Mouse (Mus musculus): ENCODE data around the gene Vwf. TPM values are rescaled to one million over a fixed set of nuclear protein-coding genes. Genes with fewer than 3 reads are reported as not detected.
A peak's percentile ranks its signal among the peaks of the same experiment; 100 is the strongest.

Gene Vwf
- total RNA-seq, 4 experiments from 2014 or later = 13.4 to 20.8 (median 15.4) TPM

GRCm38 (mm10) chr6:125617855-125618254, 71.3 kb downstream of the Vwf start:
- no peak for DNase-seq (ENCODE audit: low spot score in 2 of 2)

GRCm38 (mm10) chr6:125620764-125621163, 74.2 kb downstream of the Vwf start:
- no peak for DNase-seq (ENCODE audit: low spot score in 2 of 2)

- no peak for DNase-seq (ENCODE audit: low spot score in 2 of 2)
Observed at GRCm38 (mm10) chr6:125622434-125622833, 75.9 kb downstream of the Vwf start.

DNA sequence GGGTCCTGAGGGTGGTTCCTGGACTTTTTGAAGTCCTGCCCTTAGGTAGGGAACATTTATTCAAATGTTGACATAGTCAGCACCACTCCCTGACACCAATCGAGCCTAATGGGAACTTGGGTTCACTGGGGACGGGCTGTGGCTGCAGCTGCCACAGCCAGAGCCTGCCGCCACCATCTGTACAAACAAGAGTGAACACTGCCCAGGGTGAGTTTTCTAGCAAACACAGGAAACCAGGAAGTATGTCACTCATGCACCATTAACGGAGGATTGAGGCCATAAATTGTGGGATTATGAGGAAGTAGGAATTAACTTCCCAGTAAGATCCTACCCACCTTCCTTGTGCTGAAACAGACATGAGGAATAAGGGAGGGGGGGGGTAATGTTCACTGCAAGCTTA, 93.9 kb downstream of the Vwf start:
- DNase-seq (ENCODE audit: low spot score in 2 of 2) = no peak

GRCm38 (mm10) chr6:125641146-125641545, 94.6 kb downstream of the Vwf start:
- no peak for DNase-seq (ENCODE audit: low spot score in 2 of 2)

DNA sequence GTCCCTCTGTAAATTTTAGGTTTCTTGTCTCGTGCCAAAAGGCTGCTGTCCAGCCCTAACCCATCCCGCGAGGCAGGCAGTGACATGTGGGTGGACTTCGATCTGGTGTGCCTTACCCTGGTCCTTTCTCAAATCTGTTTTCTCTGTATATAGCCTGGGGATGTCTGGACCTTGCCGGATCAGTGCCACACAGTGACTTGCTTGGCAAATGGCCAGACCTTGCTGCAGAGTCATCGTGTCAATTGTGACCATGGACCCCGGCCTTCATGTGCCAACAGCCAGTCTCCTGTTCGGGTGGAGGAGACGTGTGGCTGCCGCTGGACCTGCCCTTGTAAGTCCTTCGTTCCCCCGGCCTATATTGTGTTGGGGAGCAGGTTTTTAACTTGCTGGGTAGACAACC, 102.4 kb downstream of the Vwf start:
- DNase-seq (ENCODE audit: low spot score in 2 of 2) = no peak

DNA sequence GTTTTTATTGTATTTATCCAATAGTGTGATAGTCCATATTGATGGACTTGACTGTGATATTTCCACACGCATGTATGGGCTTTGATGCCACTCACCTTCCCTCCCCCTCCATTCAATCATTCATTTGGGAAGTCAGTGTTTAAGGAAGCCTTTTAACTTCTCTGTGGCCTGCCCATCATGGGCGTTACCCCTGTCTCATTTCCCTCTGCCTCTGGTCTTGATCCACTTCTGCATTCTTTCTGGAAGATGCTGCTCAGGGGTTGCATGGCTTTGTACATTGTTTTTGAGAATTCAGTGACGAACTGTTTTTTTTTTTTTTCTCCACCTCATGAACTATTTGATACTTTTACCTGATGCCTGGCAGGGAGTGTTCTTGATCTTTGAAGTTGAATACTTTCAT, 104.8 kb downstream of the Vwf start:
- no peak for DNase-seq (ENCODE audit: low spot score in 2 of 2)

GRCm38 (mm10) chr6:125653416-125653815, 106.8 kb downstream of the Vwf start:
- no peak for DNase-seq (ENCODE audit: low spot score in 2 of 2)

DNA sequence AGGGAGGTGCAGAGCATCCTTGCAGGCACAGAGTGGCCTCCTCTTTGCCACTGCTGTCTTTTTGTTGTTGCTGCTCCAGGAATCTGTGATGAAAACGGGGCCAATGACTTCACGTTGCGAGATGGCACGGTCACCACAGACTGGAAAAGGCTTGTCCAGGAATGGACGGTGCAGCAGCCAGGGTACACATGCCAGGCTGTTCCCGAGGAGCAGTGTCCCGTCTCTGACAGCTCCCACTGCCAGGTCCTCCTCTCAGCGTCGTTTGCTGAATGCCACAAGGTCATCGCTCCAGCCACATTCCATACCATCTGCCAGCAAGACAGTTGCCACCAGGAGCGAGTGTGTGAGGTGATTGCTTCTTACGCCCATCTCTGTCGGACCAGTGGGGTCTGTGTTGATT, 110.3 kb downstream of the Vwf start:
- no peak for DNase-seq (ENCODE audit: low spot score in 2 of 2)

DNA sequence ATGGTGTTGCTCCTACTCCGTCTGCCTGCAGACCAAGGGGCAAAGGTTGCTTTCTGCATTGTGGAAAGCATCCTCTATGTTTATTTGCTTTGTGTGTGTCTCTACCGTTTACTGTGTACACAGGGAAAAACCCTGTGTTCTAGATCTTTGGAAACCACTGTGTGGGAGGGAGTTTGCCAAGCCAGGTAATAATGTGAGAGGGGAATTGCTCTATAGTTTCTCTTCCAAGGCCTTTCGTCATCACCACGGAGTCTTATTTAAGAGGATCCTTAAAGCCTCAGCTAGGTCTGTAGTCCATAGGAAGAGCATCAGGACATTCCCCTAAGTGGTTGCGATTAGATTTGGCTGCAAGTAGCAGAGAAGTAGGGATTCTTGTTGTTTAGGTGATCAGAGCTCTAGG, 111.4 kb downstream of the Vwf start:
- DNase-seq (ENCODE audit: low spot score in 2 of 2) = no peak

- DNase-seq (ENCODE audit: low spot score in 2 of 2) = peak; percentile 28 to 37
Observed at GRCm38 (mm10) chr6:125661106-125661877, 114.7 kb downstream of the Vwf start.

- DNase-seq (ENCODE audit: low spot score in 2 of 2) = no peak
Observed at GRCm38 (mm10) chr6:125663906-125664305, 117.3 kb downstream of the Vwf start.

- DNase-seq (ENCODE audit: low spot score in 2 of 2) = no peak
Observed at GRCm38 (mm10) chr6:125671835-125672234, 125.3 kb downstream of the Vwf start.

GRCm38 (mm10) chr6:125678492-125678891, 131.9 kb downstream of the Vwf start:
- no peak for DNase-seq (ENCODE audit: low spot score in 2 of 2)

- DNase-seq (ENCODE audit: low spot score in 2 of 2) = no peak
Observed at GRCm38 (mm10) chr6:125680613-125681012, 134.0 kb downstream of the Vwf start.

DNA sequence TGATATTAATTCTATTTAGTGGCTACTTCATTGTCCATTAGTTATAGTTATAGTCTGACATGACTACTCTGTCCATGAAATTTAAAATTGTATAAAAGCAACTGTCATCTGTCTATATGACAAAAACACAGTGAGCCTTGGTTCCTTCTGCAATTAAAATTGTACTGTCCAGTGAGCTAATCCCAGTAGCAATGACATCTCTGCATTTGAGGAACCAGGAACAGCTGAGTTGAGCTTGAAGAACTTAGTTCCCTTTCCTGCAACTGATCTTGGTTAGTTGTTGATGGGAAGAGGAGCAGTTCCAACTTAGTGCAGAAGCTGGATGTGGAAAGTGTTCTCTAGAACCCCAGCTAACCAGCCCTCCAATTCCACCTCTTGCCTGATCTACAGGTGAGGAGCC, 138.8 kb downstream of the Vwf start:
- no peak for DNase-seq (ENCODE audit: low spot score in 2 of 2)

DNA sequence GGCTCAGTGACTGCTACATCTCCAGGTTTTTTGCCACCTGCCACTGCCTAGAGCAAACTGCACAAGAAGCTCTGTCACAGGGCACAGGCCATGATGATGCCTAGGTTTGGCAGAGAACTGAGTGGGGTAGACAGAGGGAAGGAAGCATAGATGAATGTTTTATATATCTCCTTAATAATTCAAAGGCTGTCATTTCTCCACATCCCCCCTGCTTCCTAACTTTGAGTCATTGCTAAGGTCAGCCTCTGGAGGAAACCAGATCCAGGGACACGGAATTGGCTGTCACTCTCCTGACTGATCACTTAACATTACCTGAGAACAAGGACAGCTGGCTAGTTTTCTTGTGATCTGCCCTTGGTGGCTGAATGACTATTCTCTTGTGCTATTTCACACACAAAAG, 141.4 kb downstream of the Vwf start:
- no peak for DNase-seq (ENCODE audit: low spot score in 2 of 2)

DNA sequence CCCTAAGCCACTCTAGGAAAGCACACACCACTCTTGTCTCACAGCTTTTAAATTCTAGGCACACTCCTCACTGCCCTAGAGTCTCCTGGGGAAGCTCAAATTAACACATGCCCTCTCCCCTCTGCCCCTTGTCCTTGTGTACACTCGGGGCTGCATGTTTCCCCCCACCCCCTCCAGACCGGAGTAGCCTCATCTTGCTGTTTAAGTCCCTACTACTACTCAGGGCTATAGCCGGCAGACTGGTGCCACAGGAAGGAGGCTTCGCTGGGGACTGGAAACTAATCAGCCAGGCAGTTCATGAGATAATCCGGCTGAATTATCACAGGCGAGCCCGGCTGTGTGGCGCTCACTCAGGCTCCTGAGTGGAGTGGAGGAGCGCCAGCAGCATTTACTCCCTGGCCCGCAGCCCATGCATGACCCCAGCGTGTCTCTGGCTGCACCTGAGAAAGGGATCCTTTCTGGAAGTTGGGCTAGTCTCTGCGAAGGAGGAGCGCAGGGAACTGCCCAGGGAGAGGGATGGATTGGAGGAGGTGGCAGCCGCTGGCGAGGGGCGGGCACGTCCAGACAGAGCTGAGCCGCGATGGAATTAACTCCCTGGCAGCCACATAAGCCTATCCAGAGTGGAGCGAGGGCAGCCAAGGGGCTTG, 143.6 kb downstream of the Vwf start, which contains the start of gene Ano2:
Gene Ano2 (plus strand): TSS at position 363 of the 647 bp plus-strand sequence.
- no peak for DNase-seq (ENCODE audit: low spot score in 2 of 2)

- no peak for DNase-seq (ENCODE audit: low spot score in 2 of 2)
Observed at GRCm38 (mm10) chr6:125701146-125701545, 154.6 kb downstream of the Vwf start.

DNA sequence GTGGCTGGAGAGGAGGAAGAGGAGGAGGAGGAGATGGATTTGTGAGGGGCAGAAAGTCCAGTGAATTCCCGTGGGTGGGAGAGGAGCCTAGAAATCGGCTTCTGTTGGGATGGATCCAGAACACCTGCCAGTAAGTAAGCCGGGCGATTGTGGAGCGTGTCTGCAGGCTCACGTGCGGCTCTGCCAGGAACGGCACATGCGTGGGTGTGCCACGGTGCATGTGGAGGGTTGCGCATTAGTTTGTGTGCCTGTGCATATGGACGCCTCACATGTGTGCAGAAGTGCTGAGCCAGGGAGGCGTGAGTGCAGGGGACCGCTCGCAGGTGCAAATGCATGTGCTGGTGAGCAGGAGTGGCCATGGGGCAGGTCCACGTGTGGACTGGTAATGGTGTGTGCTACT, 164.7 kb downstream of the Vwf start:
- DNase-seq (ENCODE audit: low spot score in 2 of 2) = no peak

- no peak for DNase-seq (ENCODE audit: low spot score in 2 of 2)
Observed at GRCm38 (mm10) chr6:125726408-125726807, 179.8 kb downstream of the Vwf start.

- DNase-seq (ENCODE audit: low spot score in 2 of 2) = no peak
Observed at GRCm38 (mm10) chr6:125727484-125727911, 180.9 kb downstream of the Vwf start.

DNA sequence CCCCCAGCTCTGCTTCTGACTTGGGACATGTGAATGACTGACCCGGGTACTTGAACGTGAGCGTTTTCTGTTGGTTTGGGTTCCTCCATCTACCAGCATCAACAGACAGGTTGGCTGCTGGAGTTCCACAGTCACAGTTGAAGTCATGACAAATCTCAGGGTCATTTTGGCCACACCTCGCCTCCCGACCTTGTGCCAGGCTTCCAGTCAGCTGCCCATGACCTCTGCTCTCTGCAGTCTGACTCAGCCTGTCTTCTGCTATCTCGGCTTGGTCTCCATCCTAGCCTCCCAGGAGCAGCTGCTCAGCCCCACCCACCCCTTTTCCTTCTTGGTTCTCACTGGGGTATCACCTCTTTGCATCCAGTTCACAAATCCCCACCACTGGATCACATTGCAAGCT, 182.9 kb downstream of the Vwf start:
- DNase-seq (ENCODE audit: low spot score in 2 of 2) = no peak
